Mouse (Mus musculus) splenic B cell, adult 2 months (primary cell): Measurements from ENCODE around the gene Ces2f.
"Not testable (repeated sequence)": the region's sequence is repeated elsewhere in the genome, so short reads cannot be mapped to it uniquely, and the experiment has no call there.

ENCODE experiments used
- DNase-seq: peaks from one replicate; pipeline ENCODE4 v3.0.0-alpha.2; 2011; ENCODE audit warnings: low read depth, low spot score
- H3K27me3 ChIP-seq: 2 replicates; pipeline ENCODE4 v1.6.1; 2012; ENCODE audit warnings: mild to moderate bottlenecking, low read length, moderate library complexity, mixed read lengths; ENCODE audit not compliant: control insufficient read depth, poor library complexity, insufficient read depth, severe bottlenecking
- H3K36me3 ChIP-seq: 2 replicates; pipeline ENCODE4 v1.6.1; 2012; ENCODE audit warnings: mild to moderate bottlenecking, low read length, moderate library complexity, mixed read lengths; ENCODE audit not compliant: control insufficient read depth, poor library complexity, insufficient read depth, severe bottlenecking

Gene Ces2f

GRCm38 (mm10) chr8:104947056-104947455 is at the start of gene Ces2f:
Gene Ces2f (plus strand): TSS chr8:104947356.
- DNase-seq: no peak
- Histone ChIP-seq H3K36me3 (no peaks in the 10 kb centered on the region), H3K27me3 (no peaks in the 10 kb centered on the region)

DNA sequence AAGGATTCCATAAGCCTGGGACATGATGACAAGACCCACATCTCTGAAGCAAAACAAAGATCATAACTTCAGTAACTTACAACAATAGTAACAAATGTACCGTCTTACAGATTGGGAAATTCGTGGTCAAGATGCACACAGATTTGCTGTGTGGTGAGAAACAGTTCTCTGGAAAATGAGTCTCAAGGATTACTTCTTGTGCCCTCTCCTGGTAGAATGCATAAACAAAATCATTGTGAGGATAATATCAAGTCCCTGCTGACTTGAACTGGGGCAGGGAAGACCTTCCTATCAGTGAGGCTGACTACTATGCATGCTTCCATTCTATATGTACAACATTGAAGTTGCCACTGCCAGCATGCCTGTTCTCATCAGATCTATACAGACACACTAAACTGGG is 45.4 kb upstream of the Ces2f start:
- Histone ChIP-seq H3K36me3 (no peaks in the 10 kb centered on the region), H3K27me3 (no peaks in the 10 kb centered on the region)
- no peak for DNase-seq

DNA sequence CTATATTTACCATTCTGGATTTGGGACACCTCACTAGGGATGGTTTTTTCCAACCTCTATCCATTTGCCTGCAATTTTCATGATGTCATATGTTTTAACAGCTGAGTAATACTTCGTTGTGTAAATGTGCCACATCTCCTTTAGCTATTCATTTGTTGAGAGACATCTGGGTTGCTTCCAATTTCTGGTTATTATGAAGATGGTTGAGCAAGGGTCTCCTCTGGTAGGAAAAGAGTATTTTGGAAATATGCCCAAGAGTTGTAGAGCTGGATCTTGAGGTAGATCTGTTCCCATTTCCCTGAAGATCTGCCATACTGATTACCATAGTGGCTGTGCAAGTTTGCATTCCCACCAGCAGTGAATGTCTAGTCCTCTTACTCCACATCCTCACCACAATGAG is 40.0 kb upstream of the Ces2f start:
- Histone ChIP-seq H3K27me3 (no peaks in the 10 kb centered on the region), H3K36me3 (no peaks in the 10 kb centered on the region)
- DNase-seq: no peak

- not testable (repeated sequence) for DNase-seq, H3K36me3 ChIP-seq, H3K27me3 ChIP-seq
Measured at GRCm38 (mm10) chr8:104909021-104909420, 38.1 kb upstream of the Ces2f start.

GRCm38 (mm10) chr8:104909651-104910050 is 37.5 kb upstream of the Ces2f start:
- not testable (repeated sequence) for H3K27me3 ChIP-seq, DNase-seq, H3K36me3 ChIP-seq

- DNase-seq: no peak
- Histone ChIP-seq H3K36me3 (no peaks in the 10 kb centered on the region), H3K27me3 (no peaks in the 10 kb centered on the region)
Measured at GRCm38 (mm10) chr8:104925972-104926596, 21.1 kb upstream of the Ces2f start, which contains the start of gene Ces2e. Gene Ces2e (plus strand): TSS chr8:104926260.

DNA sequence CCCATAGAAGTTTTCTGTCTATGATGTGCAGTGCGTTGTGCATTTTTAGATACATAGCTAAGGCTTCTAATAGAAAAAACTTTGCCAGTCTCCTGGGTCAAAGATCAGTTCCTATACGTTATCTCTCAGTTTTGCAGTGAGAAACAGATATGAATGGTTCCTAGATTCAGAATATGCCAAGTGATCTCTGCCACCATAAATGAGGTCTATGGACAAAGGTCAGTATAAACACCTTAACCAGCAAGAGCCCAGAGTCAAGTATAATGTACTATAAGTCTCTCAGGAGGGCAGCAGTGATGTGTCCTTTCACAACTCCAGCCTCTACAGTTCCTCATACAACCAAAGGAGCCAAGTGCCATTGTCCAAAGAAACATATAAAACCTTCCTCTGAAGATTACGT is 19.9 kb upstream of the Ces2f start:
- DNase-seq: no peak
- H3K27me3 ChIP-seq: no peaks in the 10 kb centered on the region
- H3K36me3 ChIP-seq: no peaks in the 10 kb centered on the region

GRCm38 (mm10) chr8:104944665-104945064 is 2.5 kb upstream of the Ces2f start:
- Histone ChIP-seq H3K27me3 (no peaks in the 10 kb centered on the region), H3K36me3 (no peaks in the 10 kb centered on the region)
- no peak for DNase-seq

GRCm38 (mm10) chr8:104949031-104949430 is 1.9 kb downstream of the Ces2f start:
- no peaks in the 10 kb centered on the region for H3K27me3 ChIP-seq
- DNase-seq: no peak
- H3K36me3 ChIP-seq: no peaks in the 10 kb centered on the region

DNA sequence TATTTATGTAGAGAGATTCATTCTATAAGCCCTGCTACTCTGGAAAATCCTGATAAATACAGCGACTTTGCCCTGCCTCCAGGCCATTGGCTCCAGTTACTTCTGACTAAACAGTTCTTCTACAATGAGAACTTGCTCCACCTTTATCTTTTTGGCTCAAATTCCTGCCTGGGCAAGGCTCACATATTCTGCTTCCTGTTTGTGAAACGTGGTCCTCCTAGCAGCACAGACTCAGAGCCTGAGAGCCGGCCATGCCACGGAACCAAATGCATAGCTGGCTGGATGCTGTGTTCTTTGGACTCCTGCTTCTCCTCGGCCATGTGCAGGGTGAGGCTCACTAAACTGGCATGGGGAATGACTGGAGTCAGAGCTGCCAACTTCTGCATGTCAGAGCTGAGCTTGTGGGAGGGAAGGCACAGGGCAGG is 14.4 kb downstream of the Ces2f start, which contains the start of gene Ces2g:
Gene Ces2g (plus strand): TSS at position 182 of the 425 bp plus-strand sequence.
- Histone ChIP-seq H3K27me3 (no peaks in the 10 kb centered on the region), H3K36me3 (no peaks in the 10 kb centered on the region)
- no peak for DNase-seq

- H3K36me3 ChIP-seq: no peaks in the 10 kb centered on the region
- no peaks in the 10 kb centered on the region for H3K27me3 ChIP-seq
- no peak for DNase-seq
Measured at GRCm38 (mm10) chr8:104962229-104962901, 15.2 kb downstream of the Ces2f start.

- H3K27me3 ChIP-seq: no peaks in the 10 kb centered on the region
- no peak for DNase-seq
- no peaks in the 10 kb centered on the region for H3K36me3 ChIP-seq
Measured at GRCm38 (mm10) chr8:104963375-104963894, 16.3 kb downstream of the Ces2f start.

DNA sequence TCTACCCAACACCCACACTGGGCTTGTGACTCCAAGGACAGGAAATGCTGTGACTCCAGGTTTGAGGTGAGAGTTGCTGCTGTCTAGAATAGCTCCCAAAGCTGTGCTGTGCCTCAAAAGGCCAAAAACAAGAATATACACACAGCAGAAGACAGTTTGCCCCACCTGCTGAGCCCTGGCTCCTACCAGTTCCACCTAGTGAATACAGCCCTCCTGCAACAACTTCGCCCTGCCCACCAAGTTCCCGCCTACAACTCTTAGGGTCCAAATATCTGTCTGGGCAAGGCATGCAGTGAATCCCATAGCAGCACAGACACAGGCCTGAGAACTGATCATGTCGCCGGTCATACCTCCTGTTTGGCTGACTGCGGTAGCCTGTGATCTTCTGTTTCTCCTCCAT is 37.0 kb downstream of the Ces2f start:
- H3K27me3 ChIP-seq: no peaks in the 10 kb centered on the region
- no peaks in the 10 kb centered on the region for H3K36me3 ChIP-seq
- no peak for DNase-seq

GRCm38 (mm10) chr8:104984942-104985341 is 37.8 kb downstream of the Ces2f start:
- no peaks in the 10 kb centered on the region for H3K36me3 ChIP-seq
- H3K27me3 ChIP-seq: no peaks in the 10 kb centered on the region
- DNase-seq: no peak

DNA sequence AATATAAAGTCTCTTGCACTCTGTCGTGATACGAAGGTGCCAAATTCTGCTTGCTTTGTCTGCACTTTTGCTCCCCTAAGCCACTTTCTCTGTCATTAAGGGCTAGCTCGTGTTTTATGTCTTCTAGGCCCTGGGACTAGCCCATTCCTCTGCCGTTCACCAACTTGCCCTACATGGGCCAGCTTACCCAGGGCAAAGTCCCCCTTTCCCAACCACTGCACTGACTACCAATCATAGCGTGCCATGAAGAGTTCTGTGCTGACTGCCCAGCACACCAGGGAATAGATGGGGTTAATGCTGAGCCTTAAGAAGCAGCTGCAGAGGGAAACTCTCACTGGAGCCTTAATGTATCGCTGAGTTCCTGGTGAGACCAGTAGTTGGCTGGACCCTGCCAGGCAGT is 51.0 kb downstream of the Ces2f start:
- Histone ChIP-seq H3K27me3 (no peaks in the 10 kb centered on the region), H3K36me3 (no peaks in the 10 kb centered on the region)
- no peak for DNase-seq
